In genomic region chr2:165654696-165655491, GRCm38 (mm10) we compare ENCODE assay signal across 9 mouse cellular contexts.
A peak's percentile ranks its signal among the peaks of the same experiment; 100 is the strongest.
DNase-seq lines count a peak whose midpoint lies in the region; ATAC-seq and TF ChIP-seq lines count a peak whose summit lies in the region.
"Had no signal": no experiment of that assay in that cellular context is flagged by ENCODE, and none has a peak within 500 bp of the region (broad histone marks: within the 10 kb centered on the region; RNA-seq: fewer than 3 reads in every experiment).

No protein-coding gene starts in this region.

- peaks cover 10% of the 10 kb centered on the region; the same call in 1 of the 2 replicates for H3K27me3 ChIP-seq in heart, postnatal 0 days (ENCODE audit: control insufficient read depth, insufficient read depth, low read length)
- peaks cover 7% of the 10 kb centered on the region for H3K27me3 ChIP-seq in heart, embryonic 11.5 days (ENCODE audit: control insufficient read depth, insufficient read depth, low read length)
- H3K27me3 ChIP-seq in midbrain, postnatal 0 days (ENCODE audit: insufficient read depth, low read length) = no peaks in the 10 kb centered on the region

- TF ChIP-seq POLR2A in bone marrow, adult 2 months (IDR thresholded peaks at IDR 0.05; ENCODE audit: borderline replicate concordance, control insufficient read depth, low read depth, low read length) = no peak

- H3K4me3 ChIP-seq in heart, postnatal 0 days (ENCODE audit: low read depth, low read length) = peak overlapping the region; percentile 16; the same call in 1 of the 2 replicates
- H3K4me3 ChIP-seq in heart, embryonic 11.5 days (ENCODE audit: low read depth, low read length) = no peak overlapping the region
- H3K4me3 ChIP-seq in bone marrow, adult 2 months (replicated peaks; ENCODE audit: control insufficient read depth, low read depth, low read length) = no peak overlapping the region
- H3K4me3 ChIP-seq in midbrain, postnatal 0 days (ENCODE audit: low read depth, low read length) = no peak overlapping the region

- H3K9me3 ChIP-seq in heart, postnatal 0 days (replicated peaks; ENCODE audit: control insufficient read depth, low read length) = no peaks in the 10 kb centered on the region
- no peaks in the 10 kb centered on the region for H3K9me3 ChIP-seq in heart, embryonic 11.5 days (replicated peaks; ENCODE audit: control insufficient read depth, low read length)
- H3K9me3 ChIP-seq in midbrain, postnatal 0 days (ENCODE audit: low read length) = no peaks in the 10 kb centered on the region

- peaks cover 7% of the 10 kb centered on the region; the same call in 1 of the 2 replicates for H3K4me1 ChIP-seq in heart, postnatal 0 days (ENCODE audit: control insufficient read depth, insufficient read depth)
- peaks cover 19% of the 10 kb centered on the region for H3K4me1 ChIP-seq in heart, embryonic 11.5 days (ENCODE audit: control insufficient read depth, insufficient read depth, low read length)
- peaks cover 3% of the 10 kb centered on the region for H3K4me1 ChIP-seq in bone marrow, adult 2 months (ENCODE audit: control insufficient read depth, insufficient read depth, low read length)
- H3K4me1 ChIP-seq in midbrain, postnatal 0 days (ENCODE audit: insufficient read depth, low read length) = peaks cover 7% of the 10 kb centered on the region; the same call in 1 of the 2 replicates

- no peak for TF ChIP-seq CTCF in heart, postnatal 0 days (IDR thresholded peaks at IDR 0.05; ENCODE audit: low read depth)
- TF ChIP-seq CTCF in bone marrow, adult 2 months (IDR thresholded peaks at IDR 0.05; ENCODE audit: control insufficient read depth, insufficient read depth, low read length) = no peak
- no peak for TF ChIP-seq CTCF in midbrain, postnatal 0 days (IDR thresholded peaks at IDR 0.05)

- H3K9ac ChIP-seq in heart, postnatal 0 days (replicated peaks; ENCODE audit: low read depth, low read length) = no peak overlapping the region
- H3K9ac ChIP-seq in heart, embryonic 11.5 days (ENCODE audit: low read depth, low read length) = no peak overlapping the region
- no peak overlapping the region for H3K9ac ChIP-seq in midbrain, postnatal 0 days (replicated peaks; ENCODE audit: low read length, poor library complexity, severe bottlenecking)
- H3K9ac ChIP-seq: lung, embryonic 14.5 days had no signal

- ATAC-seq in heart, postnatal 0 days (ENCODE audit: insufficient read depth, low read depth) = no peak
- no peak for ATAC-seq in heart, embryonic 11.5 days (replicated peaks; ENCODE audit: insufficient number of reproducible peaks, low FRiP score, low TSS enrichment)
- ATAC-seq in neutrophil, adult 5-6 weeks (ENCODE audit: extremely low read depth, insufficient number of reproducible peaks, low FRiP score, poor library complexity, severe bottlenecking) = peak; percentile 49; the same call in 1 of the 2 replicates
- ATAC-seq in midbrain, postnatal 0 days (ENCODE audit: low FRiP score) = no peak

- H3K27ac ChIP-seq in heart, postnatal 0 days (ENCODE audit: low read depth) = no peak overlapping the region
- H3K27ac ChIP-seq in heart, embryonic 11.5 days (ENCODE audit: low read depth, low read length) = no peak overlapping the region
- H3K27ac ChIP-seq in bone marrow, adult 2 months (ENCODE audit: control insufficient read depth, insufficient read depth, low read depth, low read length, poor library complexity) = peak overlapping the region; percentile 37; the same call in 1 of the 2 replicates
- H3K27ac ChIP-seq in midbrain, postnatal 0 days (ENCODE audit: low read depth, low read length) = no peak overlapping the region

- H3K36me3 ChIP-seq in heart, postnatal 0 days (replicated peaks; ENCODE audit: control insufficient read depth, insufficient read depth, low read length) = no peaks in the 10 kb centered on the region
- no peaks in the 10 kb centered on the region for H3K36me3 ChIP-seq in heart, embryonic 11.5 days (ENCODE audit: control insufficient read depth, insufficient read depth, low read length)
- no peaks in the 10 kb centered on the region for H3K36me3 ChIP-seq in midbrain, postnatal 0 days (ENCODE audit: insufficient read depth, low read length)

- DNase-seq in heart, postnatal 0 days (ENCODE audit: low spot score) = no peak
- peak; percentile 42 to 54 for DNase-seq in B cell, adult 2 months
- DNase-seq in embryo, embryonic 10 days (ENCODE audit: low spot score) = no peak
- no peak for DNase-seq in gastrocnemius, postnatal 25 days
- DNase-seq in midbrain, postnatal 0 days (ENCODE audit: low spot score) = no peak
- DNase-seq: lung, embryonic 14.5 days had no signal

- H3K4me2 ChIP-seq in heart, postnatal 0 days (ENCODE audit: low read depth, low read length) = no peak overlapping the region; the same call in 1 of the 2 replicates
- H3K4me2 ChIP-seq in heart, embryonic 11.5 days = no peak overlapping the region
- no peak overlapping the region for H3K4me2 ChIP-seq in midbrain, postnatal 0 days (ENCODE audit: low read depth, low read length, poor library complexity, severe bottlenecking)
- H3K4me2 ChIP-seq: lung, embryonic 14.5 days had no signal

- WGBS in heart, postnatal 0 days = 63% methylated on average over 10 of the region's 10 CpGs
- WGBS in heart, embryonic 11.5 days (ENCODE audit: insufficient replicate concordance) = 73% methylated on average over 10 of the region's 10 CpGs
- 9% methylated on average over 10 of the region's 10 CpGs for WGBS in bone marrow, adult 2 months
- WGBS in midbrain, postnatal 0 days = 79% methylated on average over 10 of the region's 10 CpGs

- TF ChIP-seq EP300 in heart, postnatal 0 days (IDR thresholded peaks at IDR 0.05; ENCODE audit: low read depth) = no peak

Comparison
In these comparisons a context has a peak if more than half of its experiments do, and no peak if none do; other contexts are left out.
1. DNase-seq: peak in B cell, adult 2 months (2 of 2); none in heart, postnatal 0 days (single experiment), embryo, embryonic 10 days (single experiment), gastrocnemius, postnatal 25 days (single experiment) and midbrain, postnatal 0 days (single experiment).